Mouse (Mus musculus) embryonic fibroblast, embryonic 13.5 days (primary cell): ENCODE measurements around the gene Kctd18.

Experiments
- CTCF ChIP-seq: IDR thresholded peaks from 2 replicates; pipeline ENCODE4 v1.5.1; 2011; ENCODE audit warnings: mild to moderate bottlenecking, control low read depth, low read length, moderate library complexity, borderline replicate concordance; ENCODE audit not compliant: insufficient read depth
- POLR2A ChIP-seq: IDR thresholded peaks from 2 replicates; pipeline ENCODE4 v1.6.1; 2011; ENCODE audit warnings: low read depth, mild to moderate bottlenecking, control low read depth, low read length, moderate library complexity

GRCm38 (mm10) chr1:58027707-58028106 is 9.0 kb upstream of the Kctd18 start:
- no peak for TF ChIP-seq CTCF
- no peak for TF ChIP-seq POLR2A
